Mouse (Mus musculus) embryonic facial prominence, embryonic 15.5 days (tissue): ENCODE data around the gene Rab23. TPM values are rescaled to one million over a fixed set of nuclear protein-coding genes. Genes with fewer than 3 reads are reported as not detected.

Source experiments
- ATAC-seq: fragments of 200-750 bp; cut with Nextera tagmentation; 2 replicates; pipeline ENCODE4 v1.8.0; 2017; ENCODE audit warnings: low read depth, moderate TSS enrichment; ENCODE audit not compliant: insufficient number of reproducible peaks, low FRiP score, low TSS enrichment
- H3K27ac ChIP-seq: fragments of 300-500 bp; sonication (generic); replicated peaks from 2 replicates; pipeline ENCODE4 v1.5.1; 2015; ENCODE audit warnings: mild to moderate bottlenecking, inconsistent platforms
- H3K27me3 ChIP-seq: fragments of 300-500 bp; sonication (generic); 2 replicates; pipeline ENCODE4 v1.6.1; 2015; ENCODE audit warnings: inconsistent platforms
- H3K36me3 ChIP-seq: fragments of 300-500 bp; sonication (generic); 2 replicates; pipeline ENCODE4 v1.6.1; 2015; ENCODE audit warnings: mild to moderate bottlenecking, inconsistent platforms
- H3K4me1 ChIP-seq: fragments of 300-500 bp; sonication (generic); 2 replicates; pipeline ENCODE4 v1.6.1; 2015; ENCODE audit warnings: inconsistent platforms
- H3K4me2 ChIP-seq: fragments of 300-500 bp; sonication (generic); replicated peaks from 2 replicates; pipeline ENCODE4 v1.6.1; 2015; ENCODE audit warnings: mild to moderate bottlenecking, inconsistent platforms
- H3K4me3 ChIP-seq: fragments of 300-500 bp; sonication (generic); replicated peaks from 2 replicates; pipeline ENCODE4 v1.5.1; 2015; ENCODE audit warnings: mild to moderate bottlenecking, inconsistent platforms
- H3K9ac ChIP-seq: fragments of 300-500 bp; sonication (generic); 2 replicates; pipeline ENCODE4 v1.6.1; 2015; ENCODE audit warnings: inconsistent platforms
- H3K9me3 ChIP-seq: fragments of 300-500 bp; sonication (generic); replicated peaks from 2 replicates; pipeline ENCODE4 v1.6.1; 2016; ENCODE audit warnings: inconsistent platforms
- WGBS: fragments of 180-500 bp; shearing (Covaris S2); methylation state at CpG from one replicate; pipeline ENCODE4 v1.1.7; 2015; 5-methylcytosine and 5-hydroxymethylcytosine counted together
- polyA plus RNA-seq: library from polyadenylated mRNA; unstranded; fragments of >200 nt; fragmentation: Nextera tagmentation; extraction: Ambion mirVana; gene quantifications from 2 replicates; pipeline ENCODE4 v1.2.1, GENCODE M21; 2015

Gene Rab23
- polyA plus RNA-seq, 1 experiment from 2014 or later = 28.2 TPM

GRCm38 (mm10) chr1:33690087-33690448 lies 29.6 kb upstream of the Rab23 start:
- ATAC-seq = no peak
- WGBS = 46% methylated on average over 4 of the region's 4 CpGs

DNA sequence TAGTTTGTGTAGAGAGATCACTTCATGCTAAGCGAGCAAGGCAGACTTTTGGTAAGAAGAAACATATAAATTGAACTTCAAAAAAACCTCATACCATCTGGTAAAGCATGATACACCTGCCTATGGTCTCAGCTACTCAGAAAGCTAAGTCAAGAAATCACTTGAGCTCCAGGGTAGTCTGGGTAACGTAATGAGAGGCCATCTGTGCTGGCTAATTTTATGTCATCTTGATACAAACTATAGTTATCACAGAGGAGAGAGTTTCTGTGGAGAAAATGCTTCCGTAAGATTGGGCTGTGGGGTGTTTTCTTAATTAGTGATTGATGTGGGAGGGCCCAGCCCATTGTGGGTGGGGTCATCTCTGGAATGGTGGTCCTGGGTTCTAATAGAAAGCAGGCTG lies 25.8 kb upstream of the Rab23 start:
- no peak for ATAC-seq
- no peaks in the 10 kb centered on the region for H3K36me3 ChIP-seq
- H3K9ac ChIP-seq = no peak overlapping the region
- no peak overlapping the region for H3K4me2 ChIP-seq
- H3K9me3 ChIP-seq = no peaks in the 10 kb centered on the region
- H3K27ac ChIP-seq = no peak overlapping the region
- H3K4me1 ChIP-seq = no peaks in the 10 kb centered on the region
- no peaks in the 10 kb centered on the region for H3K27me3 ChIP-seq
- H3K4me3 ChIP-seq = no peak overlapping the region
- 67% methylated on average over 3 of the region's 3 CpGs for WGBS

More at GRCm38 (mm10) chr1:33690087-33690448, 29.6 kb upstream of the Rab23 start:
- H3K27ac ChIP-seq = no peak overlapping the region
- H3K4me2 ChIP-seq = no peak overlapping the region
- H3K9me3 ChIP-seq = no peaks in the 10 kb centered on the region
- H3K36me3 ChIP-seq = no peaks in the 10 kb centered on the region
- no peaks in the 10 kb centered on the region for H3K27me3 ChIP-seq
- no peaks in the 10 kb centered on the region for H3K4me1 ChIP-seq
- no peak overlapping the region for H3K9ac ChIP-seq
- H3K4me3 ChIP-seq = no peak overlapping the region

DNA sequence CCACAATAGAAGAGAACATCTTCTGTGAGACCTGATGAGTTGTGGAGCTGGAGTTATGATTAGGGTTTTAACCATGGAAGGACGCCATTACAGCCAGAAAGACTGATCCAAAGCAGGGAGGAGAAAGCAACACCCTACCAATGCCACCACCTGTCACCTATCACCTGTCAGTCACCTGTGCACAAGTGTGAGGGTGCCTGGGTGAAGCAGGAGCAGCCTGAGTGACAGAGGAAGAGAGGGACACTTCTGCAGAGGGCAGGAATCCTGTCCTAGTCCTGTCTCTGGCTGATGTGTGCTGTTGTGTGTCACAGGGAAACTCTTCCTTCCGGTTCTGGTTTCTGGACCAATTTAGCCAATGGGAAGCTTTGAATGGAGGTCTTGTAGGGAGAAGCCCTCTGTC lies 23.7 kb upstream of the Rab23 start:
- 81% methylated on average over 2 of the region's 2 CpGs for WGBS
- no peak overlapping the region for H3K4me3 ChIP-seq
- no peaks in the 10 kb centered on the region for H3K36me3 ChIP-seq
- H3K9ac ChIP-seq = no peak overlapping the region
- no peaks in the 10 kb centered on the region for H3K27me3 ChIP-seq
- H3K4me1 ChIP-seq = no peaks in the 10 kb centered on the region
- no peak for ATAC-seq
- H3K4me2 ChIP-seq = no peak overlapping the region
- H3K27ac ChIP-seq = no peak overlapping the region
- no peaks in the 10 kb centered on the region for H3K9me3 ChIP-seq

DNA sequence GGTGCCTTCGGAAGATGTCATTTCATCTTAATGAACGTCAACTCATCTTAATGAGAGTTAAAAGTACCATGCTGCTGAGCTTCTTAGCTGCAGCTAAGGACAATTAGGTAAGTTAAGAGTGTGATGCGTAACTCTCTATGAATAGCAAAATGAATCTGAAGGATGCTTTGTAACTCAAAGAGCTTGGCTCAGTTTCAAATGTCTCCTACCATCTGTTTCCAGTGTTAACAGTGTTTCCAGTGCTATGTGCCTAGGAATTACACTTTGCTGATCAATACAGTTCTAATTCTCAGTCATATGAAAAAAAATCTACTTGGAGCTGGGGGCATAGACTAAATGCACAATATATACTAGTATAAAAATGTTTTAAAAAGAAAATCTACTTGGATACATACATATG lies 18.4 kb upstream of the Rab23 start:
- no peaks in the 10 kb centered on the region for H3K9me3 ChIP-seq
- H3K9ac ChIP-seq = no peak overlapping the region
- no peak overlapping the region for H3K4me3 ChIP-seq
- no peaks in the 10 kb centered on the region for H3K27me3 ChIP-seq
- no peak overlapping the region for H3K27ac ChIP-seq
- 74% methylated on average over 3 of the region's 3 CpGs for WGBS
- H3K4me1 ChIP-seq = no peaks in the 10 kb centered on the region
- H3K4me2 ChIP-seq = no peak overlapping the region
- H3K36me3 ChIP-seq = no peaks in the 10 kb centered on the region
- no peak for ATAC-seq

GRCm38 (mm10) chr1:33709615-33710014 lies 10.1 kb upstream of the Rab23 start:
- Histone ChIP-seq H3K4me1 (no peaks in the 10 kb centered on the region), H3K4me2 (no peak overlapping the region), H3K27ac (no peak overlapping the region), H3K9me3 (no peaks in the 10 kb centered on the region), H3K9ac (no peak overlapping the region), H3K27me3 (no peaks in the 10 kb centered on the region), H3K36me3 (no peaks in the 10 kb centered on the region), H3K4me3 (no peak overlapping the region)
- WGBS = 56% methylated on average over 2 of the region's 2 CpGs
- no peak for ATAC-seq

- no peak for ATAC-seq
- WGBS = 79% methylated on average over 5 of the region's 5 CpGs
These were observed 7.7 kb upstream of the Rab23 start for GRCm38 (mm10) chr1:33712026-33712425.

GRCm38 (mm10) chr1:33714796-33715195 lies 4.9 kb upstream of the Rab23 start:
- no peak; the same call in 1 of the 2 replicates for ATAC-seq
- no peak overlapping the region for H3K27ac ChIP-seq
- H3K9ac ChIP-seq = no peak overlapping the region
- WGBS = 9% methylated on average over 10 of the region's 10 CpGs
- H3K4me2 ChIP-seq = no peak overlapping the region
- peaks cover 2% of the 10 kb centered on the region; the same call in 1 of the 2 replicates for H3K4me1 ChIP-seq
- no peaks in the 10 kb centered on the region for H3K9me3 ChIP-seq
- no peaks in the 10 kb centered on the region for H3K27me3 ChIP-seq
- H3K4me3 ChIP-seq = no peak overlapping the region
- H3K36me3 ChIP-seq = no peaks in the 10 kb centered on the region

More at GRCm38 (mm10) chr1:33712026-33712425, 7.7 kb upstream of the Rab23 start:
- no peaks in the 10 kb centered on the region for H3K36me3 ChIP-seq
- H3K4me2 ChIP-seq = no peak overlapping the region
- H3K9ac ChIP-seq = no peak overlapping the region
- H3K27me3 ChIP-seq = no peaks in the 10 kb centered on the region
- H3K4me1 ChIP-seq = no peaks in the 10 kb centered on the region
- H3K4me3 ChIP-seq = no peak overlapping the region
- H3K9me3 ChIP-seq = no peaks in the 10 kb centered on the region
- H3K27ac ChIP-seq = no peak overlapping the region

DNA sequence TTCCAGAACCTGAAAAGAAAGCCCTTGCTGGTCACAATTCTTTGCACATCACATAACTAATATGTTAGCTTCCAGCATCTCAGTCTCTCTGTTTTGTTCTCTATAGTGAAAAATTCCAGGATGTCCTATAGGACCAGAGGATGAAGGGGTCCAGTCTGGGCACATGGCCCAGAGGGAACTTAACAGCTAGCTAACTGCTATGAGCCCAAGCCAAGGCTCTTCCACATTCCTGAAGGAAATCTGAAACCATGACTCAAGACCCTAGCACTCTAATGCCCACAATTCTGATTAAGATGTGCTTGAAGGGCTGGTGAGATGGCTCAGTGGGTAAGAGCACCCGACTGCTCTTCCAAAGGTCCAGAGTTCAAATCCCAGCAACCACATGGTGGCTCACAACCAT lies 2.1 kb upstream of the Rab23 start:
- H3K36me3 ChIP-seq = peaks cover 6% of the 10 kb centered on the region; the same call in 1 of the 2 replicates
- no peak overlapping the region for H3K4me2 ChIP-seq
- H3K27me3 ChIP-seq = no peaks in the 10 kb centered on the region
- H3K4me3 ChIP-seq = no peak overlapping the region
- no peak overlapping the region for H3K9ac ChIP-seq
- ATAC-seq = no peak
- 88% methylated on average over 1 of the region's 1 CpGs for WGBS
- H3K27ac ChIP-seq = no peak overlapping the region
- H3K4me1 ChIP-seq = peaks cover 7% of the 10 kb centered on the region
- H3K9me3 ChIP-seq = no peaks in the 10 kb centered on the region

- under 1% methylated on average over 41 of the region's 41 CpGs for WGBS
- Histone ChIP-seq H3K27ac (peak overlapping the region; percentile 95), H3K4me3 (peak overlapping the region; percentile 87), H3K4me1 (peaks cover 7% of the 10 kb centered on the region), H3K9ac (peak overlapping the region; percentile 88), H3K27me3 (no peaks in the 10 kb centered on the region), H3K4me2 (peak overlapping the region; percentile 63), H3K36me3 (peaks cover 26% of the 10 kb centered on the region), H3K9me3 (no peaks in the 10 kb centered on the region)
- ATAC-seq = peak; percentile 51; the same call in 1 of the 2 replicates
These were observed 544 bp downstream of the Rab23 start for GRCm38 (mm10) chr1:33720231-33720630.

DNA sequence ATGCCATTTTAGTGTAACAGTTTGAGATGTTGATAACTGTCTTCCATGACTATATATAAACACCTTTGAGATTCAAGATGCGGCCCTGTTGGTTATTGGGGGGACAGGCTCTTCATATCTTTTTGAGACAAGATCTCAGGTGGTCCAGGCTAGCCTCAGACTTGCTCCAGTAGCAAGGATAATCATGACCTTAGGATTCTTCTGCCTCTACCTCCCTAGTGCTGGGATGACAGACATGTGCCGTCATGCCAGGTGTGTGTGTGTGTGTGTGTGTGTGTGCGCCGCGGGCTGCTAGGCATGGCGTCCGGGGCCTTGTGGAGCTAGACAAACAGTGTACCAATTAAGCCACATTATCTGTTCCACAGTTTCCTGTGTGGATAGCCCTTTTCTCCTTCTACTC lies 1.3 kb downstream of the Rab23 start:
- Histone ChIP-seq H3K9ac (no peak overlapping the region), H3K4me3 (peak overlapping the region; percentile 87), H3K27ac (no peak overlapping the region), H3K27me3 (no peaks in the 10 kb centered on the region), H3K9me3 (no peaks in the 10 kb centered on the region), H3K4me1 (peaks cover 7% of the 10 kb centered on the region), H3K4me2 (peak overlapping the region; percentile 63), H3K36me3 (peaks cover 34% of the 10 kb centered on the region)
- whole genome bisulfite sequencing = 70% methylated on average over 7 of the region's 7 CpGs
- no peak for ATAC-seq

GRCm38 (mm10) chr1:33724516-33724915 lies 4.8 kb downstream of the Rab23 start:
- Histone ChIP-seq H3K4me1 (peaks cover 6% of the 10 kb centered on the region), H3K4me2 (no peak overlapping the region), H3K9me3 (no peaks in the 10 kb centered on the region), H3K36me3 (peaks cover 64% of the 10 kb centered on the region), H3K9ac (no peak overlapping the region), H3K4me3 (no peak overlapping the region), H3K27me3 (no peaks in the 10 kb centered on the region), H3K27ac (no peak overlapping the region)
- 68% methylated on average over 6 of the region's 6 CpGs for WGBS
- ATAC-seq = no peak

DNA sequence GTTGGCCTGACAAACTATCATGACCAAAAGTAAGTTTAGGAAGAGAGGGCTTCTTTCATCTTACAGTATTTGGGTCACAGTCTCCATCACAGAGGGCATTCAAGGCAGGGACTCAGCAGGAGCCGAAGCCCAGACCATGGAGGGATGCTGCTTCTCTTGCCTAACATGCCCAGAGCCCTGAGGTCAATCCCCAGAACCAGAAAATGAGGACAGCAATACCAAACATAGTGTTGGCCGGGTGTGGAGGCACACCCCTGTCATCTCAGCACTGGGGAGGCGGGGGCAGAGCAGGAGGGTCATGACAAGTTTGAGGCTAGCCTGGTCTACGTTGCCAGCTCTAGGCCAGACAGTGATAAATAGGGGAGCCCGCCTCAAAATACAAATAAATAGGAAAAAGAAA lies 5.4 kb downstream of the Rab23 start:
- no peak for ATAC-seq
- Histone ChIP-seq H3K9ac (no peak overlapping the region), H3K9me3 (no peaks in the 10 kb centered on the region), H3K27me3 (no peaks in the 10 kb centered on the region), H3K27ac (no peak overlapping the region), H3K4me3 (no peak overlapping the region), H3K36me3 (peaks cover 70% of the 10 kb centered on the region), H3K4me2 (no peak overlapping the region), H3K4me1 (peaks cover 5% of the 10 kb centered on the region)
- WGBS = 92% methylated on average over 5 of the region's 5 CpGs
